In the genomic region with DNA sequence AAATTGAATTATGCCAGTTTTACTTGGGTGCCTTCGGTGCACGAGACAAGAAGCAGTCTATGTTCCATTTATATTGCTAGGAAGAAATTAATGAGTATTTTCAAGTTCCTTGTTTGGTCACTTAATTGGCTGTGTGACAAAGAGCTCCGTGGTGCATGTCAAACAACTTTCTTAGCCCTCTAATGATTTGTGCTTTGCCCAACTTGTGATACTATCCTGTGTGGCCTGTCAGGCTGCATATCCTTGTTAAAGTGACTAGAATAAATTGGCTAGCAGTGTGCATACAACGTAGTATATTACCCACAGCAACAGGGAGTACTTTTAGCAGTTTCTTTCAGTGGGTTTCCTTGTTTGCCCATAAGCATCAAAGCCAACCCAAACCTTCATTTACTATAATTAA, we compare ENCODE assay signal across 29 mouse cellular contexts.
DNase-seq lines count a peak whose midpoint lies in the region; ATAC-seq lines count a peak whose summit lies in the region.
"Had no signal": no experiment of that assay in that cellular context is flagged by ENCODE, and none has a peak within 500 bp of the region (broad histone marks: within the 10 kb centered on the region; RNA-seq: fewer than 3 reads in every experiment).

No protein-coding gene starts in this region.

- no peaks in the 10 kb centered on the region for H3K9me3 ChIP-seq in hindbrain, embryonic 15.5 days
- H3K9me3 ChIP-seq in hindbrain, embryonic 11.5 days (ENCODE audit: control insufficient read depth, low read length), result no peaks in the 10 kb centered on the region
- H3K9me3 ChIP-seq in forebrain, embryonic 14.5 days (replicated peaks; ENCODE audit: control insufficient read depth, low read length), result 0 out of 2 replicates have a peak, but pooled peaks cover 5% of the 10 kb centered on the region
- no peaks in the 10 kb centered on the region for H3K9me3 ChIP-seq in limb, embryonic 10.5 days (replicated peaks)
- H3K9me3 ChIP-seq: limb, embryonic 15.5 days; neural tube, embryonic 12.5 days; stomach, embryonic 15.5 days had no signal

- no peak overlapping the region for H3K4me2 ChIP-seq in hindbrain, embryonic 15.5 days
- no peak overlapping the region for H3K4me2 ChIP-seq in hindbrain, embryonic 11.5 days (replicated peaks; ENCODE audit: low read depth, low read length)
- no peak overlapping the region for H3K4me2 ChIP-seq in forebrain, embryonic 14.5 days (ENCODE audit: low read length)
- H3K4me2 ChIP-seq: kidney, embryonic 15.5 days; limb, embryonic 15.5 days; neural tube, embryonic 12.5 days; stomach, embryonic 15.5 days had no signal

- H3K27ac ChIP-seq in hindbrain, embryonic 15.5 days (replicated peaks), result no peak overlapping the region
- H3K27ac ChIP-seq in hindbrain, embryonic 11.5 days (ENCODE audit: low read depth, low read length), result no peak overlapping the region
- H3K27ac ChIP-seq in forebrain, embryonic 14.5 days (ENCODE audit: low read depth, low read length), result no peak overlapping the region
- H3K27ac ChIP-seq in limb, embryonic 10.5 days, result peak overlapping the region; percentile 32; the same call in 1 of the 2 replicates
- H3K27ac ChIP-seq: hindbrain, embryonic 10.5 days; hindbrain, postnatal 0 days; kidney, embryonic 15.5 days; limb, embryonic 15.5 days; liver, embryonic 14.5 days; macrophage; neural tube, embryonic 12.5 days; stomach, embryonic 15.5 days had no signal

- H3K4me3 ChIP-seq in hindbrain, embryonic 15.5 days, result no peak overlapping the region
- no peak overlapping the region for H3K4me3 ChIP-seq in hindbrain, embryonic 11.5 days (ENCODE audit: low read depth, low read length)
- no peak overlapping the region for H3K4me3 ChIP-seq in forebrain, embryonic 14.5 days (ENCODE audit: low read depth, low read length)
- H3K4me3 ChIP-seq in limb, embryonic 10.5 days, result no peak overlapping the region
- H3K4me3 ChIP-seq: hindbrain, embryonic 10.5 days; kidney, embryonic 15.5 days; limb, embryonic 15.5 days; neural tube, embryonic 12.5 days; stomach, embryonic 15.5 days had no signal

- H3K4me1 ChIP-seq in hindbrain, embryonic 15.5 days (replicated peaks), result no peaks in the 10 kb centered on the region
- H3K4me1 ChIP-seq in hindbrain, embryonic 11.5 days (replicated peaks; ENCODE audit: control insufficient read depth, insufficient read depth, low read length), result no peaks in the 10 kb centered on the region
- H3K4me1 ChIP-seq in forebrain, embryonic 14.5 days (ENCODE audit: control insufficient read depth, insufficient read depth, low read length), result no peaks in the 10 kb centered on the region
- H3K4me1 ChIP-seq in limb, embryonic 10.5 days, result peaks cover 19% of the 10 kb centered on the region
- H3K4me1 ChIP-seq: hindbrain, embryonic 10.5 days; kidney, embryonic 15.5 days; limb, embryonic 15.5 days; neural tube, embryonic 12.5 days; stomach, embryonic 15.5 days had no signal

- no peaks in the 10 kb centered on the region; the same call in 1 of the 2 replicates for H3K36me3 ChIP-seq in hindbrain, embryonic 15.5 days
- no peaks in the 10 kb centered on the region for H3K36me3 ChIP-seq in hindbrain, embryonic 11.5 days (ENCODE audit: control insufficient read depth, insufficient read depth, low read length)
- no peaks in the 10 kb centered on the region for H3K36me3 ChIP-seq in forebrain, embryonic 14.5 days (ENCODE audit: control insufficient read depth, insufficient read depth, low read length)
- H3K36me3 ChIP-seq in limb, embryonic 10.5 days, result peaks cover 7% of the 10 kb centered on the region
- H3K36me3 ChIP-seq: kidney, embryonic 15.5 days; limb, embryonic 15.5 days; neural tube, embryonic 12.5 days; stomach, embryonic 15.5 days had no signal

- H3K27me3 ChIP-seq in hindbrain, embryonic 15.5 days, result no peaks in the 10 kb centered on the region
- no peaks in the 10 kb centered on the region for H3K27me3 ChIP-seq in hindbrain, embryonic 11.5 days (ENCODE audit: control insufficient read depth, insufficient read depth, low read length)
- peaks cover 5% of the 10 kb centered on the region; the same call in 1 of the 2 replicates for H3K27me3 ChIP-seq in forebrain, embryonic 14.5 days (replicated peaks; ENCODE audit: control insufficient read depth, insufficient read depth, low read length)
- no peaks in the 10 kb centered on the region for H3K27me3 ChIP-seq in limb, embryonic 10.5 days (ENCODE audit: low read depth, poor library complexity, severe bottlenecking)
- H3K27me3 ChIP-seq: kidney, embryonic 15.5 days; limb, embryonic 15.5 days; neural tube, embryonic 12.5 days; stomach, embryonic 15.5 days had no signal

- peak; percentile 48; the same call in 1 of the 2 replicates for ATAC-seq in hindbrain, embryonic 15.5 days (ENCODE audit: low FRiP score, low read depth)
- ATAC-seq in hindbrain, embryonic 11.5 days (ENCODE audit: low FRiP score), result no peak
- peak; percentile 58; the same call in 1 of the 2 replicates for ATAC-seq in forebrain, embryonic 14.5 days
- ATAC-seq: activated CD4-positive, CD25-positive, alpha-beta regulatory T cell, adult 4 months; hindbrain, postnatal 0 days; intestine, embryonic 16.5 days had no signal

- no peak for DNase-seq in hindbrain, embryonic 11.5 days (ENCODE audit: low spot score)
- DNase-seq in Muller cell, postnatal 12 days (ENCODE audit: inconsistent ontology term), result peak; percentile 22
- DNase-seq in forebrain, embryonic 14.5 days (ENCODE audit: low spot score), result peak; percentile 58
- DNase-seq in limb, embryonic 10.5 days (ENCODE audit: low spot score), result no peak
- DNase-seq in natural killer cell, adult 2 months (ENCODE audit: low spot score in 2 of 2), result no peak
- no peak for DNase-seq in right cerebral cortex, postnatal 14 days
- DNase-seq: adrenal gland, adult 2 months; adrenal gland, postnatal 36 days; cerebellum, adult 8-10 months; cerebellum, postnatal 36 days; gastrocnemius, postnatal 10 days; heart, postnatal 14 days; layer of hippocampus, postnatal 36 days; left cerebral cortex, postnatal 4 days; lung, adult 2 months; lung, postnatal 10 days; midbrain, embryonic 14.5 days; right cerebral cortex, postnatal 25 days had no signal

- WGBS in hindbrain, embryonic 15.5 days, result 59% methylated on average over 4 of the region's 4 CpGs
- 71% methylated on average over 4 of the region's 4 CpGs for WGBS in hindbrain, embryonic 11.5 days
- WGBS in forebrain, embryonic 14.5 days, result 5% methylated on average over 4 of the region's 4 CpGs
- WGBS in limb, embryonic 10.5 days, result 27% methylated on average over 4 of the region's 4 CpGs

- no peak overlapping the region for H3K9ac ChIP-seq in hindbrain, embryonic 15.5 days
- H3K9ac ChIP-seq in hindbrain, embryonic 11.5 days (ENCODE audit: low read depth, low read length), result no peak overlapping the region
- H3K9ac ChIP-seq in forebrain, embryonic 14.5 days (ENCODE audit: low read length), result no peak overlapping the region
- H3K9ac ChIP-seq: kidney, embryonic 15.5 days; limb, embryonic 15.5 days; liver, embryonic 14.5 days; neural tube, embryonic 12.5 days; stomach, embryonic 15.5 days had no signal

Comparison
In these comparisons a context has a peak if more than half of its experiments do, and no peak if none do; other contexts are left out.
1. DNase-seq: peak in Muller cell, postnatal 12 days (single experiment) and forebrain, embryonic 14.5 days (single experiment); none in hindbrain, embryonic 11.5 days (single experiment), limb, embryonic 10.5 days (single experiment), natural killer cell, adult 2 months (0 of 2) and right cerebral cortex, postnatal 14 days (single experiment).